Mouse (Mus musculus) inflammation-experienced regulatory T-cells, adult 6 months (primary cell): ENCODE measurements at regions not wholly inside any gene's neighbourhood (a gene's known extent, or its start where the extent isn't known, plus 50 kb on each side); places are given as distances from the start of the nearest gene placed in this dataset.

Experiments used
- ATAC-seq: one replicate; pipeline ENCODE4 v1.8.0; 2017

DNA sequence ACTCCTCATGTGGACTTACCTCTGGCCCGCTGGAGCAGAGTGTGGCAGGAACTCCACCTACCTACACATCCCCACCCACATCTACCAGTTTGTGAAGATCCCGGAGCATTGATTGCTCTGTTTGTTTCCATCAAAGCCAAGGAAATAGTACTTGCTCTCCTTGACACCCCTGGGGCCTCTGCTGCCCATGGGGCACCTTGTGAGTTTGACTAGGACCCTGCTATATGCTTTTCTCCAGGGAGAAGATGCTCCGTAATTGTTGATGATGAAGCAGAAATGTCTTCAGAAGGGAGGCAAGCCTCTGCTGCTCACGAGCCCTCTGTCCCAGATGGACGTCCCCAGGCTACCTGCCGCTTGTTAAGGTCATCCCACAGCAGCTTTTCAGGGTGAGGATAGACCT is 367.0 kb downstream of the Cd83 start:
- no peak for ATAC-seq

DNA sequence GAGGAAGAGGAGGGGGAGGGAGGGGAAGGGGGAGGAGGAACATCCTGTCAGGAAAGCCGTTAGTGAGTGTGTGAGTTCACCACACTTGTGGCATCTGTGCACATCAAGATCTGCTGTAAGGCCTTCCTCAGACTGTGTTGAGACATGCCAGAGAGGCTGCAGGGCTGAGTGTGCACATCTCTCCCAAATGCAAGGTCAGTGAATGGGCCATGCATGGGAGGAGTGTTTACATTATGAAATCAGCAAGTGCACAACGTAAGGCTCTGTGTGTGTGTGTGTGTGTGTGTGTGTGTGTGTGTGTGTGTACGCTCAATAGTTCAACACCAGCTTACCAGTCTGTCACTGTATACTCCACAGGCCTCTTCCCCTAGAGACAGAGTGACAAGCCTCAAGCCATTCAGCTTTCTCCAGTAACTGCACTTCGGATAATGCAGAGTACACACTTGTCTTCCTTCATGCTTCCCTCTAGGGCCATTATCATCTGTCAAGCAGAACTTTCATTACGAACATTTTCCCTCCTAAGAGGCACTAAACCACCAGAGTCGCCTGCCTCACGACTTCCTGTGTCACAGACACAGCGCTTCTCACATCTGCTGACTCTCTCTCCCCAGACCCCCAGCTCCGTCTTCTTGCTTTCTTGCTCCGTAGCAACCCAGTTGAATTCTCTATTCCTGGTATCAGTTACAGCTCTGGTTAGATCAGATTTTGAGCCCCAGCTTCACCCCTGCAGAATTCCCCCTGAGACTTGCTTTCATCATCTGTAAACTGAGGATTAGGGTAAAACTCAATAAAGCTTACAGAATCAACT is 368.4 kb downstream of the Cd83 start:
- no peak for ATAC-seq

DNA sequence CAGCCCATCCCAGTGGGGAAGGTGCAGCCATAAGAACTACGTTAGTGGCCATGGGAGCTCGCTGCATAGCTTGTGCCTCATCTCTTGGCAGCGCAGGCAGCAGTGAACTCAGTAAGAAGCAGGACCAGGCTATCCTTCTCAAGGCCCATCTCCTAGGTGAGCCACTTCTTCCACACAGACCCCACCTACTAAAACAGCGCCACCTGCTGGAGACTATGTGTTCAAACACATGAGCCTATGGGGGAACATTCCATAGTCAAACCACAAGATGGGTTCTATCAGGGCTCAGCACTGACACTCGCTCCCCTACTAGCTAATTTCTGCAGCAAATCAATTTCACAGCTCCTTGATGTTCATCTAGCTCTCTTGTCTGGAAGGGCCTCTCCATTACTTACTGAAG is 369.2 kb downstream of the Cd83 start:
- no peak for ATAC-seq

DNA sequence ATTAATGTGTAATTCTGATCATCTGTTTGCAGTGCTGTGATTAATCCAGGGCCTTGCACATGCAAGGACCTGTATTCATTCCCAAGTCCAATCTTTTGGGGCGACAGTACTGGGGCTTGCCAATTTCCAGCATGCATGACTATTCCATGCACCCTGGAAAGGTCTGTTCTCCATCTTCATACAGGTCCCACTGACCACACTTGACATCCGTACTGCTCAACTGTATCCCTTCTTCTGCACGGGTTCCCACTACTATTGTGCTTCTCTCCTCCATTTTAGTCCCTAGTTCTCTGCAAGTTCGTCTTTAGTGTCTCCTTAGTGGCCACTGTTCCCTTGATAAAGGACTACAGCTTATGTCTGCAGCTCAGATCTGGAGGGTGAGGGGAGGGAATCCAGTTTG is 371.4 kb downstream of the Cd83 start:
- ATAC-seq, result no peak

DNA sequence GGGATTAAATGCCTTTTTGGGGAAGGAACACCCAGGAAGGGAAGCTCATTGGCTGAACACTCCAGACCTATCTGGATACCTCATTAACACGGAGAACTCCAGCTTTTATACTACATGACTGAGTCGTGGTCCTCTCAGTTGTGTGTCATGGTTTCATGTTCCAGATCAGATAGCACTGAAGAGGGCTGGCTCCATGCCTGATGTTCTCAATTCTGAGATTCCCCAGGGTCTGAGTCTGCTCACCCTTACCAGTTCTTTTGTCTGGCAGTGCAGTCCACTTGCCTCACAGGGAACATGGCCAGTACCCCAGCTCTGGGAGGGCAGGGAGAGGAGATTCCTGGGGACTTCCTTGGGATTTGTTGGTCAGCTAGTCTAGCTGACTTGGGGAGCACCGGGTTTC is 372.0 kb downstream of the Cd83 start:
- no peak for ATAC-seq

DNA sequence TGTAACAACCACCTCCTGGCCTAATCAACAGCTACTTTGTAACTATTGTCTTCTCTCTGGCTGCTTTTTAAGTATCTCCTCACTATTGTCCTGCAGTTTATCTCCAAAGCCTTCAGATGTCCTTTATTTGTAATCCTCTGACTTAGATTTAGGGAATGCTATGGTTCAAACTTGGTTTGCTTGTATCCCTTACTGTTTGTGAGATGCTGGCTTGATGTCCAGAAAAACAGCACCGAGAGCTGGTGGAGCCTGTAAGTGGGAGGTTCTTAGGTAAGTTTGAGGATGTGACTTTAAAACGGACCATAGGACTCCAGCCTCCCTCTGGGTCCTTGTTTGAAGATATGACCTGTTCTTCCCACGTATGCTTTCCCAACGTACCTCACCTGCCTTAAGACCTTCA is 372.7 kb downstream of the Cd83 start:
- ATAC-seq, result no peak

DNA sequence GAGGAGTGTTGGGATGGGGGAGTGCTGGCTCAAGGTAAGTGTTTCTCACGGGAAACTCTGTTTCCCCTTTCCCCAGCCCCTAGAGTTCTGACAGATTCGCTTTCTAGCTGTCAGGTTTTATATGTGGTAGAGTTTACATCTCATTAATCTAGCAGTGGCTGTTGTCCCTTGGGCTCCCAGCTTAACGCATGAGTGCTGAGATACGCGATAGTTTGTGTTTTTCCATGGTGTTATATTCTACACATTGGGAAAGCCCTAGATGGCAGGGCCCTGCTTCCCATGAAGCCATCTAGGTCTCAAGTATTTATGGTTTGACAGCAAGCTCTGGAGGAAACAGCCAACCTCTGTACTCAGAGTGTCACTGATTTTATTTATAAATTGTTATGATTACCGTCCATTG is 373.8 kb downstream of the Cd83 start:
- no peak for ATAC-seq

DNA sequence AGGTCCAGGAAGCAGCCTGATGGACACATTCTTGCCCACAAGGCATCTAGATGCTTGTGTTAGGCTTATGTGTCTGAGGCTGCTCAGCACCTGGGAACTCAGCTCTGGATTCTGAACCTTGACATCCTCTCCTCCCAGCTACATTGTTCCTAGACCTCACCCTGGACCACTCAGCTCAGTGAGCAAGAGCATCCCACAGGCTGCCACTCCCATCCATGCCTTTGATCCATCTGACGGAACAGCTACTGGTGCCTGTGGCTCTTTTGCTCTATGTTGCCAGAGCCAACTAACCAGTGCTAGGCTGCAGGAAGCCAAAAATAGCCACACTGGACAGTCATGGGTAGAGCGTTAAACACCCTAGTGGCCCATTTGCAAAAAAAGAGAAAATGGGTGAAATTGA is 374.8 kb downstream of the Cd83 start:
- no peak for ATAC-seq

DNA sequence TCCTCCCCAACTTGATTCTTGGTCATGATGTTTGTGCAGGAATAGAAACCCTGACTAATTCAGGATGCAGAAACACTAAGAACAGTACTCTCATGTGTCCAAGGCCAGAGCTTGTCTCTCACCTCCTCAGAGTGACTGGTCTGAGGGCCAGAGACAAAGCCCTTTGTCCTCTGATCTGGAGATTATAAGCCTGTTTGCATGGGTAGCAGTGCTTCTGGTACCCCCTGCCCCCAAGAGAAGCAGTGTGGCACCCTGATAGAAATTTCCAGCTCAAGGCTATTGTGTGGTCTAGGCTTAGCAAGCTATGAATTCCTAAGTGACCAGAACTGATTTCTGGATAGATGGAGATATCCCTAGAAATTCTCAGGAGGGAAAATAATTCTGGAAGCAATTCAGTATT is 380.2 kb downstream of the Cd83 start:
- no peak for ATAC-seq

DNA sequence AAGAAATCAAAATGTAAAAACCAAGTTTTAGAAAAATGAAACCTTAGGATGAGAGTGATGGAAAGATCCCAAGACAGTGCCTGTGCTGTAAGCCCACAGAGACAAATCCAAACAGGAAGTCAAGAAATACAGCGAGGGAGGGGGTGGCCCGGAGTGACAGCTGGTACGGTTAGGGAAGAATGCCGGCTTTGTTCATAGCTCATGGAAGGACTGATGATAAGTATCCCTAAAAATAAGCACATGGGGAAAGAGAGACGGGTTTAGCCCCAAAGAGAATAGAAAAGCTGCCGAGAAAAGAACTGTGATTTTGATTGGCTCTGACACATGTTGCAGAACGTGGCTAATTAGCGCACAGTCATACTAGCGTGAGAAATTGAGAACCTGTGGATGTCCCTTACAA is 382.6 kb downstream of the Cd83 start:
- ATAC-seq, result no peak

DNA sequence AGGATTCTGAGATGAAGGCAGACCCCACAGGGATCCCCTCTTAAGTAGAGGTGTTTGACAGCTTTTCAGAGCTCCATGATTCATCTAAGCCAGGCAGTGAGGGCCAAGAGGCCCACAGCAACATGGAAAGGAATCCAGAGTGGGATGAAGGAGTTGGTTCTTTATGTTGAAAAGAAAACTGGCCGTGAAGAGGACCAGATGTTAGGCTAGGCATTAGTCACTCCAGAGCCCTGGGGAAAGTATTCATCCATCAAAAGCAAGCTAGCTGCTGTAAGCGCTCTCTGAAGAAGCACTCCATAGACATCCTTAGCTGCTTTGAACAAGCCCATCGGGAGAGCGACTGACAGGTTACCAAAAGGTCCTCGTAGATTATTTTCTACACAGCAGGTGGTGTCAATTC is 383.6 kb downstream of the Cd83 start:
- ATAC-seq, result no peak

DNA sequence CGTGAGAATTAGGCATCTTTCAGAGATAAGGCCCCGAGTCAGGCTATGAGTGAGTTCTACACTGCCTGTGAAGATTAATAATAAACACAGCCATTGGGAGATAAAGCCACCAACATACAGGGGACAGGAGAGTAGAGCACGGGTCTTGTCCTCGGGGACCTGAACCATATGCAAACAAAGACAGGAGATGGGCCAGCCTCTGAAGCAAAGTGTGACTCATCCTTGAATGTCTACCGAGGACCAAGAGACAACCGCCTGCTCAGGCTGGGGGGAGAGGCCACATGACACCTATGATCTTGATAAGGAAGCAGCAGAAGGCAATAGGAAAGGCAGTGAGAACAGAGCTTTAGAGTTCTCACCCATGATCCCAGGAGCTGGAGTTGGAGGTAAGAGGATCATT is 387.1 kb downstream of the Cd83 start:
- ATAC-seq, result no peak

DNA sequence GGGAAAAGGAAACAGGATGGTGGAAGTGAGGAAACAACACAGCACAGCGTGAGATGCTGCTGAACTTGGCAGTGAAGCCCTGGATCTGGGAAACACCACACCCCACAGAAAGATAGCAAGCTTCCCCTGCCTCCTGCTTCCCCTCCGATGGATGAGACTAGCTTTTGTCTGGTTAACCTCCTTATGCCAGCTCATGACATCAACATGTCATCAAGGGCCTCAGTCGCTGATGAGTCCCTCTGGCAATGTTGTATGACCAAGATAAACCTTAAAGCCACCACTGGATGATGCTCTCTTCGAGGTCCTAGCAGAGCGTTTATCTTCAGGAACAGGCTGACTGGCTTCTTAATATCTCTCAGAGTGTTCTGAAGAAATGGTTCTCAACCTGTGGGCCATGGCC is 388.1 kb downstream of the Cd83 start:
- no peak for ATAC-seq

DNA sequence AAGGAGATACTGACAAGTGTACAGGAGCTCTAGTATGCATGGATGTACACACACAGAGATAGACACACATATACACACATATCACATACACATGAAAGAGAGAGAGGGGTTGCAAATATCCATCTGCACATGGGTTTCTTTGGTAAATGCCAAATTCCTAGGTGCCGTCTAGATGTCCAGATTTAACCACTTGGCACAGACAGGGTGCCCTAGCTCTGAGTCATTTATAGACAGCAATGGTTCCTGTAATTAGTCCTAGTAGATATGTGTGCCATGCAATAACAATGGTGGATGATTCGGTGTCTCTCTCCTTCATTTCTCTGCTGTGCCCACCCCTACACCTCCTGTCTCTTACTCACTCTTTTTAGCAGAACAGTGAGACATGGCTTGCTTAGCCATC is 389.7 kb downstream of the Cd83 start:
- ATAC-seq, result no peak

DNA sequence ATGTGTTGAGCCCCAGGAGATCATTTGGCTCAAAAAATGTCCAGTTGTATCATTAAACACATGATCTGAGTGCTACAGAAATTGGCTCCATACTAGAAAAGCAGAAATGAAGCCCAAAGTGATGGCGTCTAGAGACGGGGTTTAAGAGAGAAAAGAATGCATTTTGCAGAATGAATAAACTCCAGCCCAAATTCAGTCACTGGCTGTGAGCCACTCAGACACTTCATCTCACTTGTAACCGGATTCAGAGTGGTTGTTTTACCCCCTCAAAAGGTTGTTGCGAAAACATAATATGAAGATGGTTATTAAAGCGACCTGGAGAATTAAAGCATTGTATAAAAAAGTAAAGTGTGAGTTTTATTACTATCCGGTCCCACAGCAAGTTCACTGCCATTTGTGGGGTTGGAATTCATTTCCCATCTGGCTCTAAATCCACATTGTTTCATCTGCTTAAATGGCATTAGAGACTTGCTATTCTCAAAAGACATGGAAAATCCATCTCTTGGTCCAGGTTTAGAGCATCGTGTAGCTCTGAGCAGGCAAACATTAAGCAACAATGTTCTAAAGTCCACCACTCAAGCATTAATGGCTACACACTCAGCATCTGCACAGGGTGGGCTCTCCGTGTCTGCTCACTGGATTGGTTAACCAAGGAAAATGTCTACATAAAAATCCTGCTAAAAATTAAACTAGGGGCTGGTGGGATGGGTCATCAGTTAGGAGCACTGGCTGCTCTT is 390.9 kb downstream of the Cd83 start:
- no peak for ATAC-seq

DNA sequence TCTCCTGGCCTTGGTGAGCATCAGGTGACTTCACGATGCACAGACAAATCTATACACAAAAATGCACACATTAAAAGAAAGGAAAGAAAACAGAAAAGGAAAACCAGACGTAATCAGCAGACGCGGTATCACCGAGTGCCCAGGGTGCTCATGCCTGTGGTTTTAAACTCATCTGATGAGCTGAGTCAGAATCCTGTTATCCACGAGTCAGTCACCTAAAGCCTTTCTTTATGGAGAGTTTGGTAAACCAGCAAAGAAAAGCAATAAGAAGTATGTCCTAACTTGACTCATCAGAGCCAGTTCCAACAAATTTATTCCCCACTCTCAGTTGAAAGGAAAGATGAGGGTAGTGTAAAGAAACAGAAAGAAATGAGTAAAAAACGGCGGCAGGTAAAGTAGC is 391.5 kb downstream of the Cd83 start:
- no peak for ATAC-seq

DNA sequence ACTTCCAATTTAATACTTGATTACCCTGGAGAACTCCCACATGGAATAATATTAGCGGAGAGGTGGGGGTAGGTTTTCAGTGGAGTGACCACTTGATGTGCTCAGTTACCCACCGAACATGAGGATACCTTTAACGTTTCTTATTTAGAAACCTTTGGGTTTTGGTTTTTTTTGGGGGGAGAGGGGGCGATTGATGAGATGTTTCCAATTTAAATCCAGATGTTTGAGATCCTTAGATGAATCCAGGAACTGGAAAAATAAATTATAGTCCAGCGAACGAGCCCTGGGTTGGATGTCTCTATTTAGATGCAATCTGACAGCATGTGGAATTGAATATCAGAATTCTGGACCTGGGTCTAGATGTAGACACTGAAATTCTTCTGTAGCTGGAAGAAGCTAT is 393.4 kb downstream of the Cd83 start:
- no peak for ATAC-seq

DNA sequence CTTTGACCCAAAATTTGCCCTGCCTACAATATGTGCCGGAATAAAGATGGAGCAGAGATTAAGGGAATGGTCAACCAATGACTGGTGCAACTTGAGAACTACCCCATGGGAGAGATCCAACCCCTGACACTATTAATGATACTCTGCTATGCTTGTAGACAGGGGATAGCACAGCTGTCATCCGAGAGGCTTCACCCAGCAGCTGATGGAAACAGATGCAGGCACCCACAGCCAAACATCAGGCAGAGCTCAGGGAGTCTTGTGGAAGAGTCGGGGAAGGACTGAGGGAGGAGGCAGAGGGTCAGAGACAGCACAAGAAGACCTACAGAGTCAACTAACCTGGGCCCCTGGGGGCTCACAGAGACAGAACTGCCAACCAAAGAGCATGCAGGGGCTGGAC is 395.8 kb downstream of the Cd83 start:
- no peak for ATAC-seq

DNA sequence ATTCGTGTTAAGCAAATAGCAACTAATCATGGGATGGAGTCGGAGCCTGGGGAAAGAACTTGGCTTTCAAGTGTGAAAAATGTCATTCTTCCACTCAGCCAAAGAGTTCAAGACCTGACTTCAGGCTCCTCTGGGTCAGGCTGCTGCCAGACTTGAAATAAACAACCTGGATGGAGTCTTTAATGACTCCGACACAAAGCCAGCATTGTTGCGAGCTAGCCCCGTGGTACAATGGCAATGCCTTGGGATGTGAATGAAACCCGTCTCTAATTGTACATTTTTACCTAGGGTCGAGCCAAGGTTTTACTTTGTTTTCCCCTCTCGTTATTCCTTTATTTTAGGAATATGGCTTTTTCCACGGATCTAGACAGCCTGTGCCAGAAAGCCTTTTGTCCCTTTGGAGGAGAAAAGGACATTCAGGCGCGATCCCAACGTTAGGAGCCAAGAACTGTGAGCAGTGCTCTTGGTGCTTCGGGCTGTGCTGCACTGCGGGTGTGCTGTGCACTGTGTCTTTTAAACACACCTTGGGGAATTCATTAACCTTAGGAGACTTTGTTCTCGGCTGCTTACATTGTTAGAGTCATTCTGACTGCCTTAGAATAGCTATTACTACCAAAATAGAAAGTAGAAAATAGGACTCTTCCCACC is 398.1 kb downstream of the Cd83 start:
- no peak for ATAC-seq

DNA sequence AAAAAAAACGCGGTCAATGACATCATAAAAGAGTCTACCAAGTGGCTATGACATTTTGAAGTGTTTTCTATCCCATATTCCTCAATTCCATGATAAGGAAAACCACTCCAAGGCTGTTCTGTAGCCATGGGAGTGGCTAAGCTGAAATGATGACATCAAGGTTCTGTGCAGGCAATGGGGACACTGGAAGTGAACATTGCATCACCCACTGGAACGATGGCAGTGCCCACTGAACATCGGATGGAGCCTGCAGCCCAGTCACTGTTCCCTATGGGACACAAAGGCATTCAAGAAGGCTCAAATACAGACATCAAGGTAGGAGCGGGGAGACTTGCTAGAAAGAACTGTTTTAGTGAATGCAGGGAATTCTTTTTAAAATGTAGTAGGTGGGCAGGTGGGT is 410.8 kb downstream of the Cd83 start:
- no peak for ATAC-seq

DNA sequence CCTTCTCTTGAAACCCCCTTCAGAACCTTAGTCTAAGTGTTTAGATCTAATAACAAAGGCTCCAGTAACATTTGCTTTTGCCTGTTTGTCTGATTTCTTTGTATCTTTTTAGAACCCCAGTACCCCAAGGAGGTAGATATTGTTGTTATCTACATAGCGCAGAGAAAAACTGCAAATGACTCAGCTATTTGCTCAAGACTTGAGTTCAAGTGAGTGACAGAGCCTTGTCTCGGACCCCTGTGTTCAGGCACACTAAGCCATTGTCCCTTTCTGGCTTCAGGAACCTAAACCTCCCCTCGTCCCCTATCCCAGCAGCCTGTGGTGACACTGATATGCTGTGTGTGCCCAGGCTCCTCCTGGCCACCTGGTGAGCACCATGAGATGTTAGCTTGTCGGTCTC is 421.5 kb downstream of the Cd83 start:
- no peak for ATAC-seq

DNA sequence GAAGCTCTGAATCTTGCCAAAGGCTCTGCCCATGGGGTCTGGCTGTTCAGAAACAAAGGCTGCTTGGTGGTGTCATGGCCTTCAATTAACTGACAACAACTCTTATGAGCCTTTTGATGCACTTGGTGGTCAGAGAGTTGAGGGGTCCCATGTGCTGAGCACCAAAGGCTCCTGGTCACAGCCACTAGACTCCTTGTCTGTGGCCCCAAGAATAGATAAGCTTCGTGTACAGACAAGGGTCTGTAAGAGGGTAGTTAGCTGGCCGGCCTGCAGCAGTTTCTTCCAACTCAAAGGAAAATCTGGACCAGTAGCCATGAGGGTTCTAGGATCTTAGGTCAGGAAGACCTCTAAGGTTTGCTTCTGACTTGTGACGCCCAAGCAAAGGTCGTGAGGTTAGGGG is 421.9 kb downstream of the Cd83 start:
- ATAC-seq, result no peak

DNA sequence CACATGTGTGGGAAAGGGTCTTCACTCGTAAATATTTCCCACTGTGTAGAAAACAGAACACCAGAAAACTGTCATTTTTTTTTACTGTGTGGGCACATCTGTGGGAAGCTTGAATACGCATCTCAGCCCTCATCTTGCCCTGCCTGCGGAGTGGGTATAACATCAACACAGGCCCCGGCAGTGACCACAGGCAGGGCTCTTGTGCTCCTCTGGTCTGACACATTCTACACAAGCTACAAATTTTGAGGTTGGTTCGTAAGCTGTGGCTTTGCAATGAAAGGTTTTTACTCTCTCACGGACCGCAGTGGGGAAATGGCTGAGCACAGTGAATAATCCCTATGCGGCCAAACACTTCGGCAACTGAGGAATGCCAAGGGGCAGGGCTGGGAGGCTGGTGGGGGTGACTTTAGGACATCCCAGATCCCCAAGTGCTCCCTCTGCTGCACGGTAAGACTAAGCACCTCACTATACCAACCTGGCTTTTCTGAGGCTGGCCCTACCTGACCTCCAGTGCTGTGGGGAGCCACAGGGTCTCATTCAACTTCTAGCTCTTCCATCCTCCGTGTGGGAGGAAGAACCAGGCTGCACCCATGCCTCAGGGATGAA is 422.9 kb downstream of the Cd83 start:
- ATAC-seq, result no peak

DNA sequence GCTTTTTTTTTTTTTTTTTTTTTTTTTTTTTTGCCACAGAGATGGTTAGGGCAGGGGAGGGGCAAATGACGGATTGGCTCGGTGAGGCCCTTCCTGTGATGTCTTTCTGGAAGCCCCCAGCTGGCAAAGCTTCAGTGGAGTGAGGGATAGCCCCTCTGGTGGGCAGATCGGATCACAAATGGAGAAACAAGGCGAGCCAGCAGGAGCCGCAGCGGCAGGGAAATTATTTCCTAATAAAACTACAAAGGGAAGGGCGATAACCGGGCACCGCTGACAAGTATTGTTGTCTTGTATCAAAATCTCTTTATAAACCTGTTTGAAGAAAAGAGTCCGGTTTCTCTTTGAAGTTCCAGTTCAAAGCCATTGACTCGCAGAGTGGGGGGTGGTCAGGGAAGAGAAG is 424.5 kb downstream of the Cd83 start:
- no peak for ATAC-seq
